Mouse (Mus musculus) heart, postnatal 10 days (tissue): Measurements from ENCODE around the gene Zswim8. TPM values are rescaled to one million over a fixed set of nuclear protein-coding genes. Genes with fewer than 3 reads are reported as not detected.
A peak's percentile ranks its signal among the peaks of the same experiment; 100 is the strongest.

ENCODE experiments used
- DNase-seq, 2 experiments: peaks; one replicate each; pipeline ENCODE4 v3.0.0; 2021
- intact Hi-C: fragments of 180-260 bp; cut with DNase I; formaldehyde crosslinking; loops from one replicate; pipeline ENCODE4 v1.15.1; 2025
- total RNA-seq, 2 experiments: library from RNA; stranded (reverse); gene quantifications; 2 replicates each; pipeline ENCODE4 v1.2.3; 2021

Gene Zswim8
- total RNA-seq, 2 experiments from 2014 or later = 68.7 to 71.7 TPM

DNA sequence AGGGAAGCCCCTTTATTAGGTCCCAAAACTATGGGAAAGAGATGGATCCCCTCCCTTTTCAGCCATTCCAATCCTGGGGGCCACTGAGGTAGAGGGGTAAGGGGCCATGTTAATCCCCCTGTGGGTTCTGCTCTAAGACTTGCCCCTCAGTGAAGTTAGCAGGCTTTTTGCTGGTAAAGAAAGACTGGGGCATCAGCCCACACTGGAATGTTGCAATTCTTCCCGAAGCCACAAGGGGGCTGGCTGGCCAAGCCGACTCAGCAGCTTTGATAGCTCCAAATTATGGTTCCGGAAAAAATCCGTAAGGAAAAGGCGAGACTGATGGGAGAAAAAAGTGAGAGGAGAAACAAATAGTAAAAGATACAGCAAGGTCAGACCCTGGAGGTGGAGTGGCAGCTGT lies 16.7 kb downstream of the Zswim8 start:
- intact Hi-C loops = no loop called here
- peak; percentile 78 to 85 for DNase-seq

- intact Hi-C loops = loop anchor here (2.0 kb wide), 1 partner anchor 15 kb away; no protein-coding TSS in a partner anchor
- no peak for DNase-seq
Observed at GRCm38 (mm10) chr14:20725660-20726339, 18.4 kb downstream of the Zswim8 start.

DNA sequence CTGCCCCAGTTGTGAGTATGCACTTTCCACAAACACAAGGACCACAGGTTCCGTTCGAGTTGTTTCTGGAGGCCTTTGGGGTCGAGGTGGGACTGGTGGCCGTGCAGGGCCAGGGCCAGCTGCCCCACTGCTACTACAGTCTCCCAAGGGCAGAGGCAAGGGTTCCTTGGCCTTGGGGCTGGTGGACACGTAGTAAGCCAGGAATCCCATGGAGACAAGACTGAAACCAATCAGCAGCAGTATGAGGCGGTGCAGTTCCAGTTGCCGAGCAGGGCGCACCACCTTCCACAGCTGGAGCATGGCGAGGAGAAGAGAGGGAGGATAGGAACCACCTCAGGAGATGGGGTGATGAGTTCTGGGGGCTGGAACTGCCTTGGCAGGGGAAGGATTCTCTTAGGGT lies 22.5 kb downstream of the Zswim8 start:
- no peak for DNase-seq
- intact Hi-C loops = no loop called here

- no peak for DNase-seq
- intact Hi-C loops = no loop called here
Observed at GRCm38 (mm10) chr14:20730853-20731602, 23.7 kb downstream of the Zswim8 start.

DNA sequence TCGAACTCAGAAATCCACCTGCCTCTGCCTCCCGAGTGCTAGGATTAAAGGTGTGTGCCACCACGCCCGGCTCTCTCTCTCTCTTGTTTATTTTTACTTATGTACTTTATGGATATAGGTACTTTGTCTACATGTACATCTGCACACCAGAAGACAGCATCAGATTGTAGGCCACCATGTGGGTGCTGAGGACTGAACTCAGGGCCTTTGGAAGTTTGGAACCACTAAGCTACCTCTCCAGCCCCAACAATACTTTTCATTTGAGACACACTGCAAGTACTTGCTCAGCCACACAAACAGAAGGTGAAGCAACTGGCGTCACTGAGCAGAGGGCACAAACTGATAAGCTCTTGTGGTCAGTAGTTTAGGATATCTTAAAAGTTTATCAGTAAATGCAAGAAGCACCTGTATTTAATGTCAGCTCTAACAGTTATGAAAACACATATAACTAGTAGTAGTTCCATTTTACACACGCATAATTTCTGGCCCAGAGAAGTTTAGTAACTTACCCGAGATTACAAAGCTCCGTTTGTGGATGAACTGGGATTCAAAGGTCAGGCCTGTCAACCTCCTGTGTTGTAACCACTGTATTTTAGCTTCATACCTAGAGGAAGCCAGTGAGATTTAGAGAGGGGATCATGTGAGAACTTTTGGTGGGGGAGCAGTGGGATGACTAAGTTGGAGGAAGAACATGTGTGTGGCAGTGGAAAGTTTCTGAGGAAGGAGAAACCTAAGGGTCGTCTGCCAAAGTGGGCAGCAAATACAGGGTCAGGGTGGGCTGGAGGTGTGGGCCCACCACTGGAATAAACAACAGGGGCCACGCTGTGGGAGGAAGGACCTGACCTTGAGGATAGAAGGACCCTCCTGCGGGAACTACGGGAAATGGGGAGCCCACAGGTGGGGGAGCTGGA lies 25.9 kb downstream of the Zswim8 start:
- no peak for DNase-seq
- intact Hi-C loops = no loop called here

DNA sequence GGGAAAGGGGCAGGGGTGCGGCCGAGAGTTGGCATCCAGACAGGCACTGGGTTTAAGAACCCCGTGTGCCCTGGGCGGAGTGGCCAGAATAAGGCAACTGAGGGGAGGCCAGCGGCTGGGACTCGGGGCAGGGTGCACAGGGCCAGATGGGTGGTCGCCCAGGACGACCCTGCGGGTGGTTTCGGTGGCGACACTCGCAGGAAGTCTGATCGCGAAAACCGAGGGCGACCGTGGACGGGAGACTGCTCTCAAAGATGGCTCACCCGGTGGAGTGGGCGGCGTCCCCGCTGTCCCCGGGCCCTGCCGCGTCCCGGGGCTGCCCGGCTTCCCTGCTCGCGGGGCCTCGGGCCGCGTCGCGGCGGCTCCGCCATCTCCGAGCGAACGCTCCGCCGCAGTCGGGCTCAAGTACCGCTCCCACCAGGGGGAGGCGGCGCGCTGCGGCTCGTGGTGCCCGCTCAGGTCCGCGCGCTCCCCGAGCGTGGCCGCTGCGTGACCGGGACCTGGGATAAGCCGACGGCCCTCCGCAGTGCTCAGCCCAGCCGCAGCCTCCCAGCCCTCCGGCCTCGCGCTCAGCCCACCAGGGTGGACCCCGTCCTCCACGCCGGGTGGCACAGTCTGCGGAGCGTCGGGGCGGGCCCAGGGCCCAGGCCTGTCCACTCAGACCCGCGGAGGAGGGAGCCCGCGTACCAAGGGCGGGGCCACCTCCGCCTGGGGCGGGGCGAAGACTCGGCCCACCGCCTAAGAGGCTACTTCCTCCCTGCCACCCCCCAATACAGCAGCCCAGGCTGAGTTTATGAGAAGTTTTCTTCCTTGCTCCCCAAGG lies 26.8 kb downstream of the Zswim8 start, which contains the start of gene Ndst2:
Gene Ndst2 (minus strand): TSS at position 611 of the 823 bp plus-strand sequence.
- intact Hi-C loops = no loop called here

GRCm38 (mm10) chr14:20735052-20735451 lies 27.7 kb downstream of the Zswim8 start:
- DNase-seq = no peak
- intact Hi-C loops = no loop called here

More for the DNA sequence above, 26.8 kb downstream of the Zswim8 start, which contains the start of gene Ndst2:
- peak; percentile 91 to 93 for DNase-seq

GRCm38 (mm10) chr14:20735892-20736390 lies 28.6 kb downstream of the Zswim8 start:
- intact Hi-C loops = loop anchor here (2.0 kb wide), 1 partner anchor 63 kb away; no protein-coding TSS in a partner anchor
- no peak for DNase-seq

DNA sequence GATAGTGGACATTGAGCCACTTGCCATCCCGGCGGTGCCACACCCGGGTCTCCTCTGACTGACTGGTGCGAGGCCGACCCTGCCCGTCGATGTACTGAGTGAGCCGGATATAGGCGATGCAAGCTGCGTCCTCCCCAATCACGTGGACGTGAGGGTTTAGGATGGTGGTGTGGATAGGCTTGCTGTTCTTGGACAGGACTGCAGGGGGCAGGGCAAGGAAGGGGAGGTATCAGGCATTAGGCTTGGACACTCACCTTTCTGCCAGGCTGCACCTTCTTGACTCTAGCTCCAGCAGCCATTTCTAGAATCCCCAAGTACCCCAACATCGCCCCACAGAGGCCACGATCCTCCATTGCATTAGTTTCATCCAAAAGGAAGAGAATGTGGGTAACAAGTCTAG lies 30.0 kb downstream of the Zswim8 start:
- DNase-seq = peak; percentile 72 to 81

DNA sequence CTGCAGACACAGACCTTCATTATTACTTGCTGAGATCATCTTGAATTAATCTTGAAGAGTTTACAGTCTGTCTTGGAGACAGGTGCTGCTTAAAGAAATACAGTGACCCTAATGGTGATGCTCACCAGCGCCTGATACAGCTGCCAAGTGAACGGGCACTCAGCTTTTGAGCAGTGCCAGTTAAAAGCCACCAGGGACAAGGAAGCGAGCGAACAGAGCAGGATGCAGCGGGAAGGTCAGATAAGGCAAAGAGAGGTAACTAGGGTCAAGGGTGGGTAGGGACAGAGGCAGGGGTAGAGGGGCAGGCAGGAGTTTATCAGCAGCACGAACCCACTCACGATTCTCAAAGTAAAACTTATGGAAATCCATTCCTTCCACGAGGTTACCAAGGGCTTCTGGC lies 31.2 kb downstream of the Zswim8 start:
- DNase-seq = no peak
- intact Hi-C loops = no loop called here

More for the DNA sequence above, 30.0 kb downstream of the Zswim8 start:
- intact Hi-C loops = loop anchor here (2.0 kb wide), 1 partner anchor 61 kb away; no protein-coding TSS in a partner anchor

DNA sequence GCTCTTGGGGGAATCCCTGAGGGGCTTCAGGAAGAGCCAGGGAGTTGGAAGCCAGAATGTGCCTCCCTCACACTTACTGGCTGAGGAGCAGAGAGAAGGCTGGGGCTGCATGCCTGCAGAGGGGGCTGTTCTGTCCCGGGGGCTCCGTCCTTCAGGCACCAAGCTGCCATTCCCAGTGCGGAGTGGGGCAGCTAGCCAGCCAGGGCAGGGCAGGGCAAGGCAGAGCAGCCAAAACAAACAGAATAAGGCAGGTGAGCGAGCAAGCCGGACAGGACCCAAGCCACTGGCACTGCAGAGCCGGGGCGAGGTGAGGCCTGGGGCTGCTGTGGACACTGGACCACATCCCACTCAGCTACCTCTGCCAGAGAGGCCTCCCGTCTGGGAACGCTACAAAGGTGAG lies 33.9 kb downstream of the Zswim8 start:
- intact Hi-C loops = no loop called here
- DNase-seq = no peak

DNA sequence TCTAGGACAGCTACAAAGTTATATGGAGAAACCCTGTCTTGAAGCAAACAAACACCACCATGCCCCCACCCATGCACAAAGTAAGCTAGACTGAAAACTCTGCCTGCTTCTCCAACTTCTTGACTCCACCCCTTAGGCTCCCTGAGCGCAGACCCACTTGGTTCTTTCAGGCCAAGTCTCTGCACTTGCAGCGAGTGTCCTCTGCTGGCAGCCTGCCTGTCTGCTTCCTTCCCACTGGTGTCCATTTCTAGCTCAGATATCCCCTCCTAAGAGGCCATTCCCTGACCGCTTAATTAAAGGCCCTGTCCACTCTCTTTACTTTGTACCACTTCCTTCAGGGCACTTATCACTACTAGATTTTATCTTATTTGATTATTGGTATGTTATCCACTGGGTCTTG lies 36.3 kb downstream of the Zswim8 start:
- no peak for DNase-seq
- intact Hi-C loops = no loop called here

DNA sequence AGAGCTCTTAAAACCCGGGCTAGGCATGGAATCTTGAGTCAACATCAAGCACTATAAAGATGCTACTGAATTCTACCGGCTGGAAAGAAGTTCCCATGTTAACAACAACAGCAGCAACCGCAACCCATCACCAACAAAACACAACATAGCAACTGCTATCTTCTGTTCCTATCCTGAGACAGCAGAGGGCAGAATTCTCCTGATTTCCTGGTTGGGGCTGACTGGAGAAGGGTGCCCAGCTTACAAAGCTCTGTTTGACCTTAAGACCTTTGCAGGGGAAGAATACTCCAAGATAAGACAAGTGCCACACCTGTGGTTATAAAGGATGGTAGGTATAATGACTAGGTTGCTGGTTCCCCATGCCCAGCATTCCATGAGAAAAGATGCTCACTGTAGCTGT lies 39.6 kb downstream of the Zswim8 start:
- intact Hi-C loops = no loop called here
- DNase-seq = no peak

DNA sequence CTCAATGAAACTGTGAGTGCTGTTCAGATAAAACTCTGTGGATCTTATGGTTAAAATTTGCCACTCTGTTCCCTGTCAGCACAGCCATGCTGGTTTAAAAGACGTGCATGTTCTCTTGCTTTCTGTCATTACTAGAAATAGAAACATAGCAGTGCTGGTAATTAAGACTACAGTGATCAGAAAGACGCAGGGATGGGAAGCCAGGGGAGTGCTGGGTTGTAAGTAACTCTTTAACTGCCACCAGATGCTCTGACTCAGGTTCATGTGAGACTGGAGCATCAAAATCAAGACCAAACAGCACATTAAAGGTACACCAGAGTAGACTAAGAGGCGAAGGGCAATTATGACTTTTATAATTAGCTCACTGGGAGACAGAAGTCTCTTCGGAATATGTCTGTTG lies 41.0 kb downstream of the Zswim8 start:
- DNase-seq = no peak
- intact Hi-C loops = no loop called here

DNA sequence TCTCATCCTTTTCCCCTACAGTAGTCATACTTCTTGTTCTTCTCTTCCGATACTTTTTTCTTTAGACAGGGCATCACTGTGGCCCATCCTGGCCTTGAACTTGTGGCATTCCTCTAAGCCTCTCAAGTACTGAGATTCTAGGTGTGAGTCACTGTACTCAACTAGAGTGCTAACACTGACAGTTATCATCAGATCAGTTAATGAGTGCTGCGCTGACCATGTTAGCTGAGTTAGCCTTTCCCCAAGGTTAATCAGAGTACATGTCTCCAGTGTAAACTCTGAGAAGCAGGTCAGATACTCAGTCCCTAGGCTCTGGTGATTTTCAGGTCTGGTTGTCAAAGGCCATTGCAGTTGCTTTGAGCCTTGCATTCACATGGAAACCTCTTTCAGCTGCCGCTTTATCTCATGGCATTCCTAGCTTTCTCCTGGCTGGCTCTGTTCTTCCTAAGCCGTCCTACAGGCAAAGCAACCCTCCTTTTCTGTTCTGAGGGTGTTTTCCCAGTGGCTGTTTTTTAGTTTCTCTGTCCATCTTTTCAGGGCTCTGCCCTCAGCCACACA lies 42.2 kb downstream of the Zswim8 start:
- no peak for DNase-seq
- intact Hi-C loops = no loop called here

DNA sequence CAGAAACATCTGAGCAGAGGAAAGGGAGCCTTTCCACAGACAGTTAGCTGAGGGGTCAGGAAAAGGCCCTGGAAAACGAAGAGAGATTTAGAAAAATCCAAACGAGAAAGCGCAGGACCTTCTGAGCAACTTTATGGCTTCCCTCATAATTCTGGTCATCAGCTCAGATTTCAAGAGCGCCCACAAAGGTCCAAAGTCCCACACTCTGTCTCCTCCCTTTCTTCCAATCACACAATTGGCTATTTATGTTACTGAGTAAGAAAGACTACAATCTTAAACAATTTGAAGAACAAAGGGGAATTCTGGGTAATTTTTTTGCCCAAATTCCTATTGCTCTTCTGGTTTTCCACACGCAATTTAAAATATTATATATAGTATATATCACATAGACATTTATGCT lies 43.2 kb downstream of the Zswim8 start:
- intact Hi-C loops = no loop called here
- DNase-seq = no peak

DNA sequence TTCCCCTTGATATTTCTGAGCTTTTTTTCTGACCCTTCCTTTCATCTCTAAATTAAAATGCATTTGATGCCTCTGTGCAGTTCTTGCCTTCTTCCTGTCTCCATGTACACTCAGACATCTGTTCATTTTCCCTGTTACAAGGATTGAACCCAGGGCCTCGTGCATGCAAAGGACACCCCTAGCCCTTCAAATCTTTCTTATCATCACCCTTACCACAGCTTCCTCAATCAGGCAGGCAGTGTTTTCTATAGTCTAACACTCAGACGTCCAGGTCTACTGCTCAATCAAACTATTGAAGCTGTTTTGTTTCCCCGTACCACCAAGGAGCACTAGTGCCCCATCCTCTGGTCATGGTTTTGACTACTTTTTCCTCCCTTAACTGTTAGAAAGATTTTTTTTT lies 46.4 kb downstream of the Zswim8 start:
- no peak for DNase-seq
- intact Hi-C loops = no loop called here

DNA sequence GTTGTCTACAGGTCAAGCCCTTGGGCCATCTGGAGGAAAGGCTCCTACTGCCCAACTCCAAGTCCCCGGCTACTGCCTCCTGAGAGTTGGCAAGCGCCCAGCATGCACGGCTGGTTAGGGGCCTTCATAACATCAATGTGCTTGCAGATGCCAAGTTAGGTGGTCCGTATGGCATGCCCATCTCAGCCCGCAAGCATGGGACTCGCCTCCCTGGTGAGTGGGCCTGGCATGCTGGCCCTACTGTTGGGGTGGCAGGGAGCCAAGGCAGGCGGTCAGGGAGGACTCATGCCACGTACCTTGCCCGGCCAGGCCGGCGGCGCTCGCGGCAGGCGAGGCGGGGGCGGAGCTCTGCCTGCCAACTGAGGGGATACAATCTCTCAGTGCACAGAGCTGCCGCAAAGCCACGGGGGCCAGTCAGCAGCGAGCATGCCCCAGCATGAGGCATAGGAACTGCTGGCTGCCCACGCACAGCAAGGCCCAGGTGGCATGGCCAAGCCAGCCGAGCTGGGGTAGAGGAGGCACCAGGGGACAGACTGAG lies 50.1 kb downstream of the Zswim8 start:
- intact Hi-C loops = no loop called here
- peak; percentile 63 to 64 for DNase-seq

GRCm38 (mm10) chr14:20758768-20759435 lies 51.5 kb downstream of the Zswim8 start:
- intact Hi-C loops = no loop called here
- no peak for DNase-seq
